Mouse (Mus musculus): ENCODE measurements at regions not wholly inside any gene's neighbourhood (a gene's known extent, or its start where the extent isn't known, plus 50 kb on each side); places are given as distances from the start of the nearest gene placed in this dataset.

GRCm38 (mm10) chr9:82612526-82612925 is 216.8 kb upstream of the Irak1bp1 start:
- TF ChIP-seq EP300 (IDR thresholded peaks at IDR 0.05; ENCODE audit: low read depth) (no peak), CTCF (IDR thresholded peaks at IDR 0.05; ENCODE audit: low read depth) (no peak)

Measured in heart, postnatal 0 days (tissue).